9 mouse cellular contexts compared by ENCODE assay signal in the genomic region with DNA sequence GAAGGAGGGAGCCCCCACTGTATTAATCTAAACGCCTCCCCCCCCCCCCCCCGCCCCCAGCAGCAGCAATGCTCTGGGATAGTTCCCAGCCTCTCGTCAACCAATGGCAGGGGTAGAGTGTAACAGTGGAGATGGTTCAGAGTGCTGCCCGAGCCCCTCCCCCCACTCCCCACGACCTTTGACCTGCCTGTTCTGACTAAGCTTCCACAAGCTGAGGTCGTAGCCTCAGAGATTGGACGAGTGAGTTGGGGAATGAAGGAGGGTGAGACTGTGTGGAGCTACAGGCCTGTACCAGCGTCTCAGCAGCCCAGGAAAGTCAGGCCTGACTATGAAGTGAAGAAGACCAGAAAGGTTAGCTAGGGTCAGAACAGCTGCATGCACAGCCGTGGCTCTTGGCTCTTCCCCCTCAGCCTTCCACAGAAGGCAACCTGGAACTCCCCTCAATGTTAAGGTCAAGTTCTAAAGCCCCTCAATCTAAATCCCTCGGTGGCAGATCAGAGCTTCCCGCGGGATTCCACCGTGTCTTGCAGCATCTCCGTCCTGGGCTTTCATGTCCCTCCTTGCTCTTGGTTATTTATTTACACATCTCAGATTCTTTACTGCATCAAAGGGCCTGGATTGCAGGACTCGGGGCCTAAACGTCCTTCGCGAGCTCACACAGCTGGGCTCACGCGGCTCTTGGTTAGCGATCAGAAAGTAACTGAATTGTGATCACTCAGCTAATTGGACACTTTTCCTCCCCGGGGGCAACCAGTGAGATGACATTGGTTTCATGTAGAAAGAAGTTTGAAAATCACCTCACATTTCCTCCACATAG. TPM values are rescaled to one million over a fixed set of nuclear protein-coding genes. Genes with fewer than 3 reads are reported as not detected.
DNase-seq lines count a peak whose midpoint lies in the region; TF ChIP-seq lines count a peak whose summit lies in the region.
"Had no signal": no experiment of that assay in that cellular context is flagged by ENCODE, and none has a peak within 500 bp of the region (broad histone marks: within the 10 kb centered on the region; RNA-seq: fewer than 3 reads in every experiment).

No protein-coding gene starts in this region.

- H3K4me3 ChIP-seq in ES-Bruce4 (ENCODE audit: low read depth, low read length) = no peak overlapping the region
- H3K4me3 ChIP-seq in thymus, adult 2 months (ENCODE audit: control insufficient read depth, insufficient read depth, low read length) = no peak overlapping the region
- H3K4me3 ChIP-seq: erythroblast, embryonic 14.5 days; midbrain, embryonic 12.5 days had no signal

- intact Hi-C loops in left cerebral cortex, postnatal 4 days (cut with DNase I) = no loop called here

- no peaks in the 10 kb centered on the region for H3K27me3 ChIP-seq in ES-Bruce4 (ENCODE audit: control insufficient read depth, insufficient read depth, low read length, poor library complexity, severe bottlenecking)
- H3K27me3 ChIP-seq in thymus, adult 2 months (ENCODE audit: control insufficient read depth, insufficient read depth, low read length) = no peaks in the 10 kb centered on the region

- peaks cover 10% of the 10 kb centered on the region for H3K4me1 ChIP-seq in ES-Bruce4 (ENCODE audit: control insufficient read depth, insufficient read depth, low read length)
- H3K4me1 ChIP-seq in thymus, adult 2 months (replicated peaks; ENCODE audit: control insufficient read depth, insufficient read depth, low read length) = 0 out of 2 replicates have a peak, but pooled peaks cover 2% of the 10 kb centered on the region

- H3K9me3 ChIP-seq in ES-Bruce4 (replicated peaks; ENCODE audit: control insufficient read depth, insufficient read depth, low read length, poor library complexity, severe bottlenecking) = no peaks in the 10 kb centered on the region
- H3K9me3 ChIP-seq: midbrain, embryonic 12.5 days had no signal

- no peak overlapping the region for H3K27ac ChIP-seq in ES-Bruce4 (ENCODE audit: insufficient read depth, low read length)
- no peak overlapping the region for H3K27ac ChIP-seq in thymus, adult 2 months (ENCODE audit: control insufficient read depth, insufficient read depth, low read length)
- H3K27ac ChIP-seq: midbrain, embryonic 12.5 days had no signal

- no peaks in the 10 kb centered on the region for H3K36me3 ChIP-seq in ES-Bruce4 (ENCODE audit: control insufficient read depth, insufficient read depth, low read length, poor library complexity, severe bottlenecking)
- H3K36me3 ChIP-seq in thymus, adult 2 months (ENCODE audit: control insufficient read depth, insufficient read depth, low read length) = no peaks in the 10 kb centered on the region
- H3K36me3 ChIP-seq: midbrain, embryonic 12.5 days had no signal

- TF ChIP-seq CTCF in ES-Bruce4 (IDR thresholded peaks at IDR 0.05; ENCODE audit: low read depth, low read length) = no peak
- TF ChIP-seq CTCF in thymus, adult 2 months (IDR thresholded peaks at IDR 0.05; ENCODE audit: borderline replicate concordance, control insufficient read depth, extremely low read depth, insufficient read depth, low read length, poor library complexity) = no peak

- no peak overlapping the region for H3K9ac ChIP-seq in ES-Bruce4 (ENCODE audit: low read depth, poor library complexity, severe bottlenecking)
- H3K9ac ChIP-seq: midbrain, embryonic 12.5 days had no signal

- WGBS in thymus, adult 2 months = 86% methylated on average over 22 of the region's 22 CpGs

- no peak for TF ChIP-seq POLR2A in ES-Bruce4 (IDR thresholded peaks at IDR 0.05; ENCODE audit: insufficient read depth, low read length)
- no peak for TF ChIP-seq POLR2A in thymus, adult 2 months (IDR thresholded peaks at IDR 0.05; ENCODE audit: control insufficient read depth, extremely low read depth, insufficient read depth, low read length, poor library complexity)

- peak; percentile 6 for DNase-seq in Muller cell, postnatal 12 days (ENCODE audit: inconsistent ontology term)
- DNase-seq in kidney, adult 18-20 months = peak; percentile 53
- peak; percentile 45 for DNase-seq in liver
- no peak for DNase-seq in left cerebral cortex, postnatal 4 days
- no peak for DNase-seq in right cerebral cortex, postnatal 10 days (ENCODE audit: low spot score in 2 of 2)
- DNase-seq in thymus, adult 2 months = no peak

- TF ChIP-seq EP300 in ES-Bruce4 (IDR thresholded peaks at IDR 0.05; ENCODE audit: insufficient read depth, low read depth, low read length) = 0 out of 2 replicates have a peak, but pooled peaks have one; percentile 13

RNA-seq across cellular contexts. Expression of gene Shb, which starts 46.5 kb away (rescaled TPM):
- 24.5 and 27.4 TPM in 2 replicates for polyA plus RNA-seq in ES-Bruce4 (2011; ENCODE audit: insufficient read depth, insufficient read length, low read depth, missing spikeins)
- 10 to 100 TPM; 23.0 to 25.6 TPM for total RNA-seq in left cerebral cortex, postnatal 4 days (2021)
- polyA plus RNA-seq in thymus, adult 2 months (2012; rRNA removed) = 12.0 and 14.5 TPM in 2 replicates

Comparison
In these comparisons a context has a peak if more than half of its experiments do, and no peak if none do; other contexts are left out.
1. DNase-seq: peak in Muller cell, postnatal 12 days (single experiment), kidney, adult 18-20 months (single experiment) and liver (single experiment); none in left cerebral cortex, postnatal 4 days (single experiment), right cerebral cortex, postnatal 10 days (0 of 2) and thymus, adult 2 months (single experiment).